Comparison of ENCODE assay signal across 9 mouse cellular contexts in the genomic region with DNA sequence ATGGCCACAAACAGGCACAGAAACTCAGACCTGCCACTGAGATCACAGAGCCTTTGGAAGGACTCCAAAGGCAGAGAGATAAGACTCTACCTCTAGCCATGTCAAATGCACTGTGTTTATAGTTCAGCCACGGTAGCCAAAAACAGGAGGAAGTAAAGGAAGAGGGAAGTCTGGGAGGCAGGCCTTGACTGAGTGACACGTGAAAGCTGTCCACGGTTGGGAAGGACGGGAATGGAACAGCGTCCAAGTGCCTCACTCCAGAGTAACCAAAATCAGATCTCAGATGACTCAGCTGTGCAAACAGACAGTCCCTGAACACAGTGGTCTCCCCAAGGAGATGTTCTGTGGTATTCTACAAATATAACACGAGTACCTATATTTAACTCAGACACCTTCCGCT. TPM values are rescaled to one million over a fixed set of nuclear protein-coding genes. Genes with fewer than 3 reads are reported as not detected.
DNase-seq lines count a peak whose midpoint lies in the region; ATAC-seq and TF ChIP-seq lines count a peak whose summit lies in the region.
"Had no signal": no experiment of that assay in that cellular context is flagged by ENCODE, and none has a peak within 500 bp of the region (broad histone marks: within the 10 kb centered on the region; RNA-seq: fewer than 3 reads in every experiment).

No protein-coding gene starts in this region.

- no peak for TF ChIP-seq POLR2A in myocyte (IDR thresholded peaks at IDR 0.05; ENCODE audit: insufficient read length, low read depth)

- H3K79me2 ChIP-seq in myocyte (ENCODE audit: control insufficient read depth, insufficient read depth) = peaks cover 87% of the 10 kb centered on the region

- DNase-seq in midbrain, embryonic 11.5 days (ENCODE audit: low spot score, missing footprints) = peak; percentile 84
- no peak for DNase-seq in midbrain, embryonic 14.5 days
- DNase-seq in brain, adult 2 months (ENCODE audit: low read depth, low spot score) = peak; percentile 84
- DNase-seq in heart, postnatal 0 days (ENCODE audit: low spot score) = peak; percentile 74
- DNase-seq in spleen, postnatal 10 days (ENCODE audit: low spot score in 2 of 2) = no peak
- DNase-seq in cerebellum, adult 9-11 months = no peak

- H3K4me2 ChIP-seq in midbrain, embryonic 11.5 days = no peak overlapping the region
- H3K4me2 ChIP-seq in midbrain, embryonic 14.5 days (ENCODE audit: low read length) = no peak overlapping the region
- peak overlapping the region; percentile 24 for H3K4me2 ChIP-seq in heart, postnatal 0 days (ENCODE audit: low read depth, low read length)
- H3K4me2 ChIP-seq in myocyte (ENCODE audit: low read depth) = peak overlapping the region; percentile 74
- H3K4me2 ChIP-seq: forebrain, embryonic 12.5 days had no signal

- H3K4me3 ChIP-seq in midbrain, embryonic 11.5 days (ENCODE audit: low read depth, low read length) = no peak overlapping the region
- H3K4me3 ChIP-seq in midbrain, embryonic 14.5 days (replicated peaks; ENCODE audit: low read depth, low read length) = no peak overlapping the region
- H3K4me3 ChIP-seq in heart, postnatal 0 days (ENCODE audit: low read depth, low read length) = no peak overlapping the region
- no peak overlapping the region for H3K4me3 ChIP-seq in myocyte
- H3K4me3 ChIP-seq: forebrain, embryonic 12.5 days had no signal

- TF ChIP-seq EP300 in heart, postnatal 0 days (IDR thresholded peaks at IDR 0.05; ENCODE audit: low read depth) = no peak

- H3K36me3 ChIP-seq in midbrain, embryonic 11.5 days (ENCODE audit: control insufficient read depth, insufficient read depth, low read length) = no peaks in the 10 kb centered on the region
- no peaks in the 10 kb centered on the region for H3K36me3 ChIP-seq in midbrain, embryonic 14.5 days (ENCODE audit: control insufficient read depth, insufficient read depth, low read length)
- no peaks in the 10 kb centered on the region for H3K36me3 ChIP-seq in heart, postnatal 0 days (replicated peaks; ENCODE audit: control insufficient read depth, insufficient read depth, low read length)
- no peaks in the 10 kb centered on the region for H3K36me3 ChIP-seq in myocyte (ENCODE audit: control insufficient read depth, insufficient read depth)
- H3K36me3 ChIP-seq: forebrain, embryonic 12.5 days had no signal

- 93% methylated on average over 7 of the region's 7 CpGs for WGBS in midbrain, embryonic 11.5 days
- 91% methylated on average over 7 of the region's 7 CpGs for WGBS in midbrain, embryonic 14.5 days
- 7% methylated on average over 7 of the region's 7 CpGs for WGBS in heart, postnatal 0 days

- H3K9ac ChIP-seq in midbrain, embryonic 11.5 days (ENCODE audit: low read length) = no peak overlapping the region
- H3K9ac ChIP-seq in midbrain, embryonic 14.5 days (replicated peaks; ENCODE audit: low read length) = no peak overlapping the region
- H3K9ac ChIP-seq in heart, postnatal 0 days (replicated peaks; ENCODE audit: low read depth, low read length) = no peak overlapping the region
- H3K9ac ChIP-seq: forebrain, embryonic 12.5 days had no signal

- ATAC-seq in midbrain, embryonic 11.5 days (ENCODE audit: low FRiP score) = no peak
- no peak for ATAC-seq in midbrain, embryonic 14.5 days (ENCODE audit: low FRiP score, low TSS enrichment)
- ATAC-seq in heart, postnatal 0 days (ENCODE audit: insufficient read depth, low read depth) = peak; percentile 88

- H3K9me3 ChIP-seq in midbrain, embryonic 11.5 days (ENCODE audit: control insufficient read depth, low read length) = no peaks in the 10 kb centered on the region
- no peaks in the 10 kb centered on the region for H3K9me3 ChIP-seq in midbrain, embryonic 14.5 days (ENCODE audit: control insufficient read depth, low read length)
- no peaks in the 10 kb centered on the region for H3K9me3 ChIP-seq in heart, postnatal 0 days (replicated peaks; ENCODE audit: control insufficient read depth, low read length)
- H3K9me3 ChIP-seq: forebrain, embryonic 12.5 days had no signal

- no peak for TF ChIP-seq CTCF in heart, postnatal 0 days (IDR thresholded peaks at IDR 0.05; ENCODE audit: low read depth)

- no peak overlapping the region for H3ac ChIP-seq in myocyte (ENCODE audit: control insufficient read depth, insufficient read length)

- peaks cover 21% of the 10 kb centered on the region for H3K4me1 ChIP-seq in midbrain, embryonic 11.5 days (ENCODE audit: control insufficient read depth, insufficient read depth, low read length)
- peaks cover 10% of the 10 kb centered on the region for H3K4me1 ChIP-seq in midbrain, embryonic 14.5 days (ENCODE audit: control insufficient read depth, insufficient read depth, low read length)
- H3K4me1 ChIP-seq in heart, postnatal 0 days (ENCODE audit: control insufficient read depth, insufficient read depth) = peaks cover 33% of the 10 kb centered on the region

- H3K27ac ChIP-seq in midbrain, embryonic 11.5 days (ENCODE audit: low read depth, low read length) = no peak overlapping the region
- H3K27ac ChIP-seq in midbrain, embryonic 14.5 days (replicated peaks; ENCODE audit: low read depth, low read length) = no peak overlapping the region
- peak overlapping the region; percentile 58 for H3K27ac ChIP-seq in heart, postnatal 0 days (ENCODE audit: low read depth)
- H3K27ac ChIP-seq: forebrain, embryonic 12.5 days had no signal

- no peaks in the 10 kb centered on the region for H3K27me3 ChIP-seq in midbrain, embryonic 11.5 days (ENCODE audit: control insufficient read depth, insufficient read depth, low read length)
- no peaks in the 10 kb centered on the region for H3K27me3 ChIP-seq in midbrain, embryonic 14.5 days (ENCODE audit: control insufficient read depth, insufficient read depth, low read length)
- no peaks in the 10 kb centered on the region for H3K27me3 ChIP-seq in heart, postnatal 0 days (ENCODE audit: control insufficient read depth, insufficient read depth, low read length)
- no peaks in the 10 kb centered on the region for H3K27me3 ChIP-seq in myocyte (ENCODE audit: control insufficient read depth, insufficient read depth, insufficient read length)
- H3K27me3 ChIP-seq: forebrain, embryonic 12.5 days had no signal

TF ChIP-seq in myocyte, 11 proteins besides CTCF, POLR2A, EP300 and RAD21:
- TF ChIP-seq MYOG (IDR thresholded peaks at IDR 0.05; ENCODE audit: control insufficient read depth in 1 of 3, insufficient read depth in 1 of 3, insufficient read length in 2 of 3, low read depth in 2 of 3) (no peak), MYOD1 (IDR thresholded peaks at IDR 0.05; ENCODE audit: control insufficient read depth in 1 of 3, insufficient read length in 2 of 3, low read depth in 2 of 3) (peak in 2 of 3 experiments; percentile 28 to 51)
TF ChIP-seq in myocyte: peak in this region for 1.

RNA-seq across cellular contexts. Expression of gene A730071L15Rik, which starts 25.1 kb away (rescaled TPM):
- 0.41 and 0.57 TPM in 2 replicates for polyA plus RNA-seq in midbrain, embryonic 11.5 days (2014; fragmentation: Nextera tagmentation; extraction: Ambion mirVana)
- 0.74 and 1.1 TPM in 2 replicates for polyA plus RNA-seq in midbrain, embryonic 14.5 days (2014; fragmentation: Nextera tagmentation; extraction: Ambion mirVana)
- not detected in 2 replicates for total RNA-seq in heart, postnatal 0 days (2014; rRNA removed; ENCODE audit: low replicate concordance)
- polyA plus RNA-seq in heart, postnatal 0 days (2015; fragmentation: Nextera tagmentation; extraction: Ambion mirVana) = 0.30 and 0.41 TPM in 2 replicates
- polyA plus RNA-seq in myocyte (2012; fragmentation: generic; extraction: Trizol) = 0.07 TPM
- total RNA-seq: layer of hippocampus, postnatal 10 days had no signal

RNA-seq across cellular contexts. Expression of gene Nudcd3, which starts 25.5 kb away (rescaled TPM):
- polyA plus RNA-seq in midbrain, embryonic 11.5 days (2014; fragmentation: Nextera tagmentation; extraction: Ambion mirVana) = 41.4 and 46.8 TPM in 2 replicates
- polyA plus RNA-seq in midbrain, embryonic 14.5 days (2014; fragmentation: Nextera tagmentation; extraction: Ambion mirVana) = 56.9 and 57.8 TPM in 2 replicates
- 37.0 and 37.8 TPM in 2 replicates for total RNA-seq in heart, postnatal 0 days (2014; rRNA removed; ENCODE audit: low replicate concordance)
- polyA plus RNA-seq in heart, postnatal 0 days (2015; fragmentation: Nextera tagmentation; extraction: Ambion mirVana) = 25.0 and 29.2 TPM in 2 replicates
- polyA plus RNA-seq in myocyte (2012; fragmentation: generic; extraction: Trizol) = 67.1 TPM

RNA-seq across cellular contexts. Expression of gene Npc1l1, which starts 55.2 kb away (rescaled TPM):
- polyA plus RNA-seq in midbrain, embryonic 11.5 days (2014; fragmentation: Nextera tagmentation; extraction: Ambion mirVana) = not detected in 2 replicates
- not detected in 2 replicates for polyA plus RNA-seq in midbrain, embryonic 14.5 days (2014; fragmentation: Nextera tagmentation; extraction: Ambion mirVana)
- total RNA-seq in heart, postnatal 0 days (2014; rRNA removed; ENCODE audit: low replicate concordance) = not detected in 2 replicates
- polyA plus RNA-seq in heart, postnatal 0 days (2015; fragmentation: Nextera tagmentation; extraction: Ambion mirVana) = 0.04 TPM in 1 of 2 replicates, not detected in the other
- polyA plus RNA-seq in myocyte (2012; fragmentation: generic; extraction: Trizol) = 0.07 TPM
- polyA plus RNA-seq: forebrain, embryonic 12.5 days had no signal

Comparison
In these comparisons a context has a peak if more than half of its experiments do, and no peak if none do; other contexts are left out.
1. DNase-seq: peak in midbrain, embryonic 11.5 days (single experiment), brain, adult 2 months (single experiment) and heart, postnatal 0 days (single experiment); none in midbrain, embryonic 14.5 days (single experiment), spleen, postnatal 10 days (0 of 2) and cerebellum, adult 9-11 months (single experiment).
2. H3K4me2 ChIP-seq: peak in heart, postnatal 0 days (single experiment) and myocyte (single experiment); none in midbrain, embryonic 11.5 days (single experiment) and midbrain, embryonic 14.5 days (single experiment).